19 mouse cellular contexts compared by ENCODE assay signal in the genomic region with DNA sequence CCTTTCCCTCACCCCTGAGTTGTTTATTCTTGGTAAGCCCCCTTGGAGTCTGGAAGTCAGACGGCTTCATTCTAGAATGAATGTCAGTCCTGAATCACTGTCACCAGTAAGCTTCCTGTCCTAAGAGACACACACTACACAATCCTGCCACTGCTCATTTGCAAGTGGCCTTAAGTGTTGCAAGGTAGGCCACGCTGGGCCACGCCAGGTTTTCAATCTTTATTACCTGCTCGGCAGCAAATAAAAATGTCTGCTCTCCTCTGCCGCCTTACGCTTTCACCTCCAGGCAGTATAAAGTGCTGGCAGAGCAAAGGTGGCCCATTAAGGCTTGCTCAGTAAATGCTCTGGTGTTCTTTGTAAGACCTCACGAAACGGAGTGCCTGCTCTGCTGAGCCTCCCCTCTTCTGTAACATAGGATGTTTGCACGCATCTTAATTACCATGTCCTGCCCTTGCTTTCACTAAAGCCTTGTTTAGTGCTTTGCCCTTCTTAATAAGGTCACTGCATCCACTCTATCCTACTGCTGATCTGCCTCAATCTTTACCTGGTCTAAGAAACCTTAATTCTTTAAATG. TPM values are rescaled to one million over a fixed set of nuclear protein-coding genes. Genes with fewer than 3 reads are reported as not detected.
DNase-seq lines count a peak whose midpoint lies in the region; ATAC-seq lines count a peak whose summit lies in the region.
"Had no signal": no experiment of that assay in that cellular context is flagged by ENCODE, and none has a peak within 500 bp of the region (broad histone marks: within the 10 kb centered on the region; RNA-seq: fewer than 3 reads in every experiment).

No protein-coding gene starts in this region.

- H3K27ac ChIP-seq in liver, embryonic 13.5 days: peak overlapping the region; percentile 90; the same call in 1 of the 2 replicates
- H3K27ac ChIP-seq in liver, embryonic 11.5 days (ENCODE audit: low read depth, low read length): no peak overlapping the region
- H3K27ac ChIP-seq: hindbrain, embryonic 10.5 days; macrophage had no signal

- no peak overlapping the region for H3K4me3 ChIP-seq in liver, embryonic 13.5 days (replicated peaks)
- H3K4me3 ChIP-seq in liver, embryonic 11.5 days (ENCODE audit: low read depth, low read length): no peak overlapping the region
- H3K4me3 ChIP-seq: hindbrain, embryonic 10.5 days had no signal

- H3K27me3 ChIP-seq in liver, embryonic 13.5 days: no peaks in the 10 kb centered on the region
- no peaks in the 10 kb centered on the region for H3K27me3 ChIP-seq in liver, embryonic 11.5 days (replicated peaks; ENCODE audit: control insufficient read depth, insufficient read depth, low read length)

- ATAC-seq in liver, embryonic 13.5 days (ENCODE audit: low read depth): no peak
- no peak for ATAC-seq in liver, embryonic 11.5 days (replicated peaks; ENCODE audit: low FRiP score)
- ATAC-seq in cerebellum, adult (ENCODE audit: insufficient number of reproducible peaks, low FRiP score, low TSS enrichment): no peak
- ATAC-seq: forebrain, embryonic 14.5 days; hindbrain, embryonic 16.5 days; lung, postnatal 0 days had no signal

- H3K9ac ChIP-seq in liver, embryonic 13.5 days: no peak overlapping the region
- H3K9ac ChIP-seq in liver, embryonic 11.5 days (ENCODE audit: low read depth, low read length): no peak overlapping the region

- H3K4me2 ChIP-seq in liver, embryonic 13.5 days: no peak overlapping the region
- no peak overlapping the region for H3K4me2 ChIP-seq in liver, embryonic 11.5 days
- H3K4me2 ChIP-seq: heart, embryonic 11.5 days had no signal

- peak; percentile 65 for DNase-seq in heart, adult 11 months
- DNase-seq in heart, postnatal 36 days: no peak
- DNase-seq in liver, embryonic 13.5 days: no peak
- DNase-seq in liver, embryonic 11.5 days (ENCODE audit: low spot score): no peak
- DNase-seq in forelimb bud, embryonic 11.5 days (ENCODE audit: low read depth, low spot score): peak; percentile 21
- no peak for DNase-seq in adrenal gland, postnatal 25 days
- DNase-seq: adrenal gland, adult 2 months; cerebellum, adult 8-10 months; gastrocnemius, postnatal 10 days; kidney, adult 11 months; kidney, postnatal 10 days; thymus, postnatal 14 days had no signal

- peaks cover 46% of the 10 kb centered on the region for H3K4me1 ChIP-seq in liver, embryonic 13.5 days (replicated peaks)
- H3K4me1 ChIP-seq in liver, embryonic 11.5 days (replicated peaks; ENCODE audit: control insufficient read depth, insufficient read depth, low read length): peaks cover 13% of the 10 kb centered on the region
- H3K4me1 ChIP-seq: hindbrain, embryonic 10.5 days had no signal

- intact Hi-C loops in heart, postnatal 36 days (cut with DNase I): no loop called here

- H3K36me3 ChIP-seq in liver, embryonic 13.5 days: peaks cover 15% of the 10 kb centered on the region
- no peaks in the 10 kb centered on the region for H3K36me3 ChIP-seq in liver, embryonic 11.5 days (ENCODE audit: control insufficient read depth, insufficient read depth, low read length)

- WGBS in liver, embryonic 13.5 days (ENCODE audit: insufficient replicate concordance): 79% methylated on average over 9 of the region's 9 CpGs
- WGBS in liver, embryonic 11.5 days: 82% methylated on average over 9 of the region's 9 CpGs

- no peaks in the 10 kb centered on the region for H3K9me3 ChIP-seq in liver, embryonic 13.5 days (replicated peaks)
- H3K9me3 ChIP-seq in liver, embryonic 11.5 days (ENCODE audit: control insufficient read depth, low read length): no peaks in the 10 kb centered on the region
- H3K9me3 ChIP-seq: hindbrain, embryonic 10.5 days had no signal

RNA-seq across cellular contexts. Expression of a gene that starts 19.1 kb away (rescaled TPM):
- total RNA-seq in heart, postnatal 36 days (2021): 10 to 100 TPM in 1 of 2 experiments, 1 to 10 TPM in 1; 9.3 to 13.6 TPM
- 48.6 and 55.8 TPM in 2 replicates for polyA plus RNA-seq in liver, embryonic 13.5 days (2015; fragmentation: Nextera tagmentation; extraction: Ambion mirVana)
- 69.5 and 71.8 TPM in 2 replicates for polyA plus RNA-seq in liver, embryonic 11.5 days (2014; fragmentation: Nextera tagmentation; extraction: Ambion mirVana)
- 18.0 and 21.1 TPM in 2 replicates for total RNA-seq in adrenal gland, postnatal 25 days (2021)

Comparison
In these comparisons a context has a peak if more than half of its experiments do, and no peak if none do; other contexts are left out.
1. DNase-seq: peak in heart, adult 11 months (single experiment) and forelimb bud, embryonic 11.5 days (single experiment); none in heart, postnatal 36 days (0 of 2), liver, embryonic 13.5 days (single experiment), liver, embryonic 11.5 days (single experiment) and adrenal gland, postnatal 25 days (single experiment).